In the genomic region with DNA sequence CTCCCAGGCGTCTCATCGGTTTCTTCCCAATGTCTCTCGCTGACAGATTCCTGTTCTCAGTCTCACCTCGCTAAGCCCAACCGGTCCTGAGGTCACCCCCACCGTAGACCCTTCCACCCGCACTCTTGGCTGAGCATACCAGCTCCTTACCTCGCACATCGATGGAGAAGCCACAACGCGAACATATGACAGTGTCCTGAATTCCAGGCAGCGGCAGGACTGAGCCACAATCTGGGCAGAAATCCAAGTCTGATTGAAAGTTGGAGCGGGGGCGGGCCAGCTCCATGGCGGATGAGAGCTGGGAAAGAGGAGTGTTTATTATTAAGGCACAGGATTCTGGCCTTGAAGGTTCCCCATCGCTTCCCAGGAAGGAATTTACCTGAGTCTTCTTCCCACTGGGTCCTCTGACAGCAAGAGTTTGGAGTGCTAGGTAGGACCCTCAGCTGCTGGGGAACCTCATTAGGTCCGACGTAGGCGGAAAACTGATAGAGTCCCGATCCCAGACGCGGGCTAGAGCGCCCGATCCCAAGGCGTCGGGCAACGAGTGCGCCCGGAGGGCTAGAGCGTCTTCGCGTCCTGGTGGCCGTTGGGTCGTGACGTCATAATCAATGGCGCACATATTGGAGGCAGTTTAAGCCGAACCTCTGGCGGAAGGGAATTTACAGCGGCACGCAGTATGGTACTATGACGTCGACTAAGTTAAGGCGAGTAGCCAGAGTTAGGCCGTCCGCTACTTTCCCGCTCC, we compare ENCODE assay signal across 8 mouse cellular contexts. TPM values are rescaled to one million over a fixed set of nuclear protein-coding genes. Genes with fewer than 3 reads are reported as not detected.
DNase-seq lines count a peak whose midpoint lies in the region; ATAC-seq lines count a peak whose summit lies in the region.

A gene (minus strand): TSS at position 561 of the 745 bp plus-strand sequence.
A gene (plus strand): TSS at position 594 of the 745 bp plus-strand sequence.

- DNase-seq in NIH3T3 (ENCODE audit: low read depth) = peak; percentile 99
- peak; percentile 96 for DNase-seq in cerebellum, postnatal 10 days
- peak; percentile 94 to 95 for DNase-seq in frontal cortex, postnatal 10 days (ENCODE audit: low spot score in 2 of 2)
- peak; percentile 93 to 96 for DNase-seq in layer of hippocampus, postnatal 14 days (ENCODE audit: low spot score in 2 of 2)
- DNase-seq in lung, postnatal 14 days = peak; percentile 94
- DNase-seq in retina, adult 2 months (ENCODE audit: low read depth, low spot score) = peak; percentile 97
- DNase-seq in thymus, postnatal 36 days = peak; percentile 85 to 88

- peak within 1 kb of the TSS; percentile 78 for H3K9ac ChIP-seq in hindbrain, embryonic 12.5 days

- H3K4me3 ChIP-seq in hindbrain, embryonic 12.5 days = peak within 1 kb of the TSS; percentile 70

- H3K4me2 ChIP-seq in hindbrain, embryonic 12.5 days (replicated peaks) = peak within 1 kb of the TSS; percentile 73

- H3K4me1 ChIP-seq in hindbrain, embryonic 12.5 days = peaks cover 12% of the 10 kb centered on the region

- ATAC-seq in hindbrain, embryonic 12.5 days (ENCODE audit: low FRiP score) = peak; percentile 97

- WGBS in hindbrain, embryonic 12.5 days = under 1% methylated on average over 46 of the region's 46 CpGs

- 0 out of 2 replicates have a peak, but pooled peaks cover 5% of the 10 kb centered on the region for H3K36me3 ChIP-seq in hindbrain, embryonic 12.5 days

- peak within 1 kb of the TSS; percentile 74 for H3K27ac ChIP-seq in hindbrain, embryonic 12.5 days

- H3K27me3 ChIP-seq in hindbrain, embryonic 12.5 days = no peaks in the 10 kb centered on the region

- no peaks in the 10 kb centered on the region for H3K9me3 ChIP-seq in hindbrain, embryonic 12.5 days (replicated peaks)

RNA-seq across cellular contexts. Expression of the first gene that starts in this region (rescaled TPM):
- 70.7 and 77.0 TPM in 2 replicates for polyA plus RNA-seq in hindbrain, embryonic 12.5 days (2016; fragmentation: Nextera tagmentation; extraction: Ambion mirVana)
- 10 to 100 TPM; 29.3 to 34.2 TPM for total RNA-seq in layer of hippocampus, postnatal 14 days (2021)

RNA-seq across cellular contexts. Expression of the second gene that starts in this region (rescaled TPM):
- polyA plus RNA-seq in hindbrain, embryonic 12.5 days (2016; fragmentation: Nextera tagmentation; extraction: Ambion mirVana) = 5.0 and 6.6 TPM in 2 replicates
- total RNA-seq in layer of hippocampus, postnatal 14 days (2021) = 1 to 10 TPM; 5.6 to 5.9 TPM

Comparison
In these comparisons a context has a peak if more than half of its experiments do, and no peak if none do; other contexts are left out.
1. Peak in every context shown above with its lines: DNase-seq, ATAC-seq, H3K4me3 ChIP-seq and H3K27ac ChIP-seq.